In the genomic region with DNA sequence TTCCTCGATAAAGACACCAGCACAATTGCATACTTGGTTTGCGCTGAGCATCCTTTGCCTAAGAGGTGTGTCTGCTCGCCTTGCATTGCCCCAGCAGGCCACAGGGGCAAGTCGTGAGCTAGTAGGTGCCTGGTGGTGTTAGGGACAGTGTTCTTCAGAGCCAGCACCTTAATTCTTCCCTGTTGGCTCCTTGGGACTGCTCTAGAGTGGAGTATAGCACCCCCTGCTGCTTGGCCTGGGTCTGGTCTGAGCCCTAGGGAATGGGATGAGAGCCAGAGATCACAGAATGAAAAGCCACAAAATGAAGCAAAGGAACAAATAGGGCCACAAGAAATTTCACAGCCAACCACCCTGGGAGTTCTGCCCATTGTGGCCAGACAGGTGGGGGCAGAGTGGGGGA, we compare ENCODE assay signal across 7 mouse cellular contexts. TPM values are rescaled to one million over a fixed set of nuclear protein-coding genes. Genes with fewer than 3 reads are reported as not detected.
DNase-seq lines count a peak whose midpoint lies in the region; ATAC-seq and TF ChIP-seq lines count a peak whose summit lies in the region.

No protein-coding gene starts in this region.

- H3K27me3 ChIP-seq in E14TG2a.4 (ENCODE audit: insufficient read depth, low read length), result no peaks in the 10 kb centered on the region
- H3K27me3 ChIP-seq in heart, embryonic 16.5 days (ENCODE audit: control insufficient read depth, insufficient read depth, low read length), result no peaks in the 10 kb centered on the region
- H3K27me3 ChIP-seq in lung, embryonic 15.5 days, result no peaks in the 10 kb centered on the region
- H3K27me3 ChIP-seq in small intestine, adult 2 months (ENCODE audit: control insufficient read depth, insufficient read depth, low read length), result no peaks in the 10 kb centered on the region

- H3K36me3 ChIP-seq in E14TG2a.4 (ENCODE audit: insufficient read depth, low read length), result no peaks in the 10 kb centered on the region
- no peaks in the 10 kb centered on the region for H3K36me3 ChIP-seq in heart, embryonic 16.5 days (ENCODE audit: control insufficient read depth, insufficient read depth)
- no peaks in the 10 kb centered on the region for H3K36me3 ChIP-seq in lung, embryonic 15.5 days
- no peaks in the 10 kb centered on the region for H3K36me3 ChIP-seq in small intestine, adult 2 months (ENCODE audit: control insufficient read depth, insufficient read depth, low read length)

- no peaks in the 10 kb centered on the region for H3K9me3 ChIP-seq in E14TG2a.4 (ENCODE audit: low read length)
- no peaks in the 10 kb centered on the region for H3K9me3 ChIP-seq in heart, embryonic 16.5 days (replicated peaks; ENCODE audit: control insufficient read depth, low read length)
- no peaks in the 10 kb centered on the region for H3K9me3 ChIP-seq in lung, embryonic 15.5 days

- H3K4me2 ChIP-seq in heart, embryonic 16.5 days (ENCODE audit: low read depth, low read length), result no peak overlapping the region
- H3K4me2 ChIP-seq in lung, embryonic 15.5 days, result no peak overlapping the region

- peak; percentile 47 for DNase-seq in WW6 (ENCODE audit: low read depth, low spot score)
- peak; percentile 58 for DNase-seq in embryo, embryonic 10 days (ENCODE audit: low spot score)
- peak; percentile 82 to 84 for DNase-seq in kidney, postnatal 4 days

- no peak overlapping the region for H3K4me3 ChIP-seq in E14TG2a.4 (replicated peaks; ENCODE audit: low read length)
- no peak overlapping the region for H3K4me3 ChIP-seq in heart, embryonic 16.5 days (ENCODE audit: low read length)
- H3K4me3 ChIP-seq in lung, embryonic 15.5 days, result no peak overlapping the region
- no peak overlapping the region for H3K4me3 ChIP-seq in small intestine, adult 2 months (ENCODE audit: low read depth, low read length)

- TF ChIP-seq CTCF in E14TG2a.4 (conservative IDR thresholded peaks at IDR 0.05; ENCODE audit: low read length), result peak; percentile 63
- peak; percentile 92; the same call in 1 of the 2 replicates for TF ChIP-seq CTCF in small intestine, adult 2 months (IDR thresholded peaks at IDR 0.05; ENCODE audit: extremely low read depth, insufficient read length, insufficient replicate concordance, low read depth, low read length)

- peak; percentile 39; the same call in 1 of the 2 replicates for ATAC-seq in heart, embryonic 16.5 days (replicated peaks; ENCODE audit: extremely low read depth, insufficient read depth, low FRiP score)
- ATAC-seq in lung, embryonic 15.5 days (ENCODE audit: borderline replicate concordance, extremely low read depth, low FRiP score, low TSS enrichment), result peak; percentile 52; the same call in 1 of the 2 replicates

- H3K4me1 ChIP-seq in E14TG2a.4 (replicated peaks; ENCODE audit: low read depth, low read length), result peaks cover 36% of the 10 kb centered on the region
- H3K4me1 ChIP-seq in heart, embryonic 16.5 days (ENCODE audit: control insufficient read depth, insufficient read depth, low read length), result peaks cover 33% of the 10 kb centered on the region
- peaks cover 53% of the 10 kb centered on the region for H3K4me1 ChIP-seq in lung, embryonic 15.5 days
- H3K4me1 ChIP-seq in small intestine, adult 2 months (ENCODE audit: control insufficient read depth, insufficient read depth, insufficient read length, low read length), result 0 out of 2 replicates have a peak, but pooled peaks cover 3% of the 10 kb centered on the region

- no peak overlapping the region for H3K9ac ChIP-seq in heart, embryonic 16.5 days (ENCODE audit: low read length)
- no peak overlapping the region for H3K9ac ChIP-seq in lung, embryonic 15.5 days

- WGBS in heart, embryonic 16.5 days, result 52% methylated on average over 4 of the region's 4 CpGs
- WGBS in lung, embryonic 15.5 days, result 64% methylated on average over 4 of the region's 4 CpGs
- 60% methylated on average over 4 of the region's 4 CpGs for WGBS in small intestine, adult 2 months

- TF ChIP-seq POLR2A in small intestine, adult 2 months (IDR thresholded peaks at IDR 0.05; ENCODE audit: low read depth, low read length), result no peak

- H3K27ac ChIP-seq in heart, embryonic 16.5 days (ENCODE audit: low read length), result no peak overlapping the region
- no peak overlapping the region for H3K27ac ChIP-seq in lung, embryonic 15.5 days
- no peak overlapping the region for H3K27ac ChIP-seq in small intestine, adult 2 months (ENCODE audit: insufficient read depth, low read depth, low read length)

RNA-seq across cellular contexts. Expression of a gene that starts 11.6 kb away (rescaled TPM):
- polyA plus RNA-seq in heart, embryonic 16.5 days (2015; fragmentation: Nextera tagmentation; extraction: Ambion mirVana), result 2.8 and 3.0 TPM in 2 replicates
- polyA plus RNA-seq in lung, embryonic 15.5 days (2015; fragmentation: Nextera tagmentation; extraction: Ambion mirVana), result 4.7 and 5.2 TPM in 2 replicates
- polyA plus RNA-seq in small intestine, adult 2 months (2012; rRNA removed), result 3.1 and 8.4 TPM in 2 replicates

RNA-seq across cellular contexts. Expression of a gene that starts 33.8 kb away (rescaled TPM):
- polyA plus RNA-seq in heart, embryonic 16.5 days (2015; fragmentation: Nextera tagmentation; extraction: Ambion mirVana), result not detected in 2 replicates
- polyA plus RNA-seq in lung, embryonic 15.5 days (2015; fragmentation: Nextera tagmentation; extraction: Ambion mirVana), result not detected in 2 replicates
- polyA plus RNA-seq in small intestine, adult 2 months (2012; rRNA removed), result not detected in 2 replicates

RNA-seq across cellular contexts. Expression of a gene that starts 40.9 kb away (rescaled TPM):
- polyA plus RNA-seq in heart, embryonic 16.5 days (2015; fragmentation: Nextera tagmentation; extraction: Ambion mirVana), result 0.36 and 0.58 TPM in 2 replicates
- 0.36 TPM in 1 of 2 replicates, not detected in the other for polyA plus RNA-seq in lung, embryonic 15.5 days (2015; fragmentation: Nextera tagmentation; extraction: Ambion mirVana)
- polyA plus RNA-seq in small intestine, adult 2 months (2012; rRNA removed), result not detected in 2 replicates

RNA-seq across cellular contexts. Expression of a gene that starts 50.6 kb away (rescaled TPM):
- not detected in 2 replicates for polyA plus RNA-seq in heart, embryonic 16.5 days (2015; fragmentation: Nextera tagmentation; extraction: Ambion mirVana)
- polyA plus RNA-seq in lung, embryonic 15.5 days (2015; fragmentation: Nextera tagmentation; extraction: Ambion mirVana), result not detected in 2 replicates
- polyA plus RNA-seq in small intestine, adult 2 months (2012; rRNA removed), result not detected in 2 replicates

RNA-seq across cellular contexts. Expression of a gene that starts 55.8 kb away (rescaled TPM):
- not detected in 2 replicates for polyA plus RNA-seq in heart, embryonic 16.5 days (2015; fragmentation: Nextera tagmentation; extraction: Ambion mirVana)
- polyA plus RNA-seq in lung, embryonic 15.5 days (2015; fragmentation: Nextera tagmentation; extraction: Ambion mirVana), result not detected in 2 replicates
- polyA plus RNA-seq in small intestine, adult 2 months (2012; rRNA removed), result not detected in 2 replicates
